Mouse (Mus musculus) olfactory bulb, adult 2 months (tissue): ENCODE results near the gene Fyb.

ENCODE experiments used
- CTCF ChIP-seq: fragments of 200-500 bp; IDR thresholded peaks from 2 replicates; pipeline ENCODE4 v1.5.1; 2012; ENCODE audit warnings: low read depth, mild to moderate bottlenecking, low read length, moderate library complexity; ENCODE audit not compliant: insufficient read depth
- POLR2A ChIP-seq: fragments of 200-500 bp; IDR thresholded peaks from 2 replicates; pipeline ENCODE4 v1.6.1; 2012; ENCODE audit warnings: mild to moderate bottlenecking, low read depth, low read length, moderate library complexity; ENCODE audit not compliant: insufficient read depth

- no peak for TF ChIP-seq CTCF
- no peak for TF ChIP-seq POLR2A
Observed at GRCm38 (mm10) chr15:6483561-6483960, 39.1 kb upstream of the Fyb start.
